Mouse (Mus musculus) lung, adult 2 months (tissue): Measurements from ENCODE around the gene Insrr.
A peak's percentile ranks its signal among the peaks of the same experiment; 100 is the strongest.

Experiments used
- CTCF ChIP-seq: fragments of 200-500 bp; IDR thresholded peaks from 2 replicates; pipeline ENCODE4 v1.5.1; 2011; ENCODE audit warnings: mild to moderate bottlenecking, low read length, control low read depth; ENCODE audit not compliant: insufficient read depth
- POLR2A ChIP-seq: fragments of 200-500 bp; IDR thresholded peaks from 2 replicates; pipeline ENCODE4 v1.6.1; 2011; ENCODE audit warnings: low read depth, mild to moderate bottlenecking, control low read depth, low read length, borderline replicate concordance; ENCODE audit errors: extremely low read depth

DNA sequence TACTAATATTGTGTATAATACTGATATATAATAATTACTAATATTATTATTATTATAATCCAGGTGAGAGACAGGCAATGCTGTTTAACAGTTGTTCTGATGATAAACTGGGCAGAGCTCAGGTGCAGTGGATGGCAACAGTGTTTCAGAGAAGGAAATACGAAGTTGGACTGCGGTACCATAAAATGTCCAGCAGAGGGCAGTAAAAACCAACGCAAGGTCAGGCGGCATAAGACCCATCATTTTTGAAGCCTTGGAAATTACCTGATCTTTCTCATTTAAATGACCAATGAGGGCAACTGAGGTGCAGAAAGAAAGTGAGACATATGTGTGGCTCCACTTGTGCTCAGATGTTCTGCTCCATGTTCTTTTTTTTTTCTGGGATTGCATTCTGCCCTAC, 26.5 kb upstream of the Insrr start:
- peak; percentile 58 for TF ChIP-seq CTCF
- TF ChIP-seq POLR2A = no peak
